Mouse (Mus musculus): ENCODE results near the gene Vmn2r-ps130.
"Not testable (repeated sequence)": the region's sequence is repeated elsewhere in the genome, so short reads cannot be mapped to it uniquely, and the experiment has no call there.

Gene Vmn2r-ps130

GRCm38 (mm10) chr17:23060866-23061265 is at the start of gene Vmn2r-ps130:
Gene Vmn2r-ps130, plus strand, starts transcription at chr17:23061166.
- not testable (repeated sequence) for DNase-seq (ENCODE audit: low read depth)

Data from naive thymus-derived CD4-positive, alpha-beta T cell, adult 2 months (primary cell).